ENCODE assay signal across 8 mouse cellular contexts in genomic region chr9:7829531-7830528, GRCm38 (mm10). TPM values are rescaled to one million over a fixed set of nuclear protein-coding genes. Genes with fewer than 3 reads are reported as not detected.
DNase-seq lines count a peak whose midpoint lies in the region; ATAC-seq lines count a peak whose summit lies in the region.

No protein-coding gene starts in this region.

- DNase-seq in forebrain, embryonic 10.5 days (ENCODE audit: extremely low spot score, low spot score), result no peak
- DNase-seq in thymus, postnatal 25 days, result peak; percentile 12
- DNase-seq in thymus, adult 18-20 months, result no peak
- peak; percentile 50 for DNase-seq in liver
- DNase-seq in right cerebral cortex, postnatal 14 days, result no peak
- no peak for DNase-seq in layer of hippocampus, adult 9-11 months
- no peak for DNase-seq in spleen, adult 18-20 months

- 85% methylated on average over 9 of the region's 9 CpGs for WGBS in forebrain, embryonic 13.5 days
- 88% methylated on average over 9 of the region's 9 CpGs for WGBS in forebrain, embryonic 10.5 days

- no peaks in the 10 kb centered on the region for H3K9me3 ChIP-seq in forebrain, embryonic 13.5 days (replicated peaks)
- H3K9me3 ChIP-seq in forebrain, embryonic 10.5 days, result no peaks in the 10 kb centered on the region

- H3K27me3 ChIP-seq in forebrain, embryonic 13.5 days, result no peaks in the 10 kb centered on the region
- no peaks in the 10 kb centered on the region for H3K27me3 ChIP-seq in forebrain, embryonic 10.5 days (ENCODE audit: poor library complexity, severe bottlenecking)

- peaks cover 44% of the 10 kb centered on the region for H3K4me1 ChIP-seq in forebrain, embryonic 13.5 days
- peaks cover 11% of the 10 kb centered on the region for H3K4me1 ChIP-seq in forebrain, embryonic 10.5 days

- peaks cover 40% of the 10 kb centered on the region for H3K36me3 ChIP-seq in forebrain, embryonic 13.5 days (ENCODE audit: poor library complexity, severe bottlenecking)
- peaks cover 71% of the 10 kb centered on the region for H3K36me3 ChIP-seq in forebrain, embryonic 10.5 days (replicated peaks)

- H3K4me3 ChIP-seq in forebrain, embryonic 13.5 days, result no peak overlapping the region; the same call in 1 of the 2 replicates
- no peak overlapping the region; the same call in 1 of the 2 replicates for H3K4me3 ChIP-seq in forebrain, embryonic 10.5 days

- no peak for ATAC-seq in forebrain, embryonic 13.5 days

- H3K4me2 ChIP-seq in forebrain, embryonic 13.5 days, result peak overlapping the region; percentile 34

- H3K27ac ChIP-seq in forebrain, embryonic 13.5 days, result no peak overlapping the region
- H3K27ac ChIP-seq in forebrain, embryonic 10.5 days, result no peak overlapping the region

- H3K9ac ChIP-seq in forebrain, embryonic 13.5 days, result no peak overlapping the region

RNA-seq across cellular contexts. Expression of gene Birc2, which starts 7.0 kb away (rescaled TPM):
- polyA plus RNA-seq in forebrain, embryonic 13.5 days (2015; fragmentation: Nextera tagmentation; extraction: Ambion mirVana), result 49.1 and 52.9 TPM in 2 replicates
- polyA plus RNA-seq in forebrain, embryonic 10.5 days (2016; fragmentation: Nextera tagmentation; extraction: Ambion mirVana), result 34.0 and 37.2 TPM in 2 replicates

RNA-seq across cellular contexts. Expression of gene Birc3, which starts 43.2 kb away (rescaled TPM):
- polyA plus RNA-seq in forebrain, embryonic 13.5 days (2015; fragmentation: Nextera tagmentation; extraction: Ambion mirVana), result 0.82 and 0.94 TPM in 2 replicates
- 3.7 TPM in 2 replicates for polyA plus RNA-seq in forebrain, embryonic 10.5 days (2016; fragmentation: Nextera tagmentation; extraction: Ambion mirVana)

Comparison
In these comparisons a context has a peak if more than half of its experiments do, and no peak if none do; other contexts are left out.
1. DNase-seq: peak in thymus, postnatal 25 days (single experiment) and liver (single experiment); none in forebrain, embryonic 10.5 days (single experiment), thymus, adult 18-20 months (0 of 2), right cerebral cortex, postnatal 14 days (single experiment), layer of hippocampus, adult 9-11 months (single experiment) and spleen, adult 18-20 months (0 of 2).